ENCODE assay signal across 8 mouse cellular contexts in the genomic region with DNA sequence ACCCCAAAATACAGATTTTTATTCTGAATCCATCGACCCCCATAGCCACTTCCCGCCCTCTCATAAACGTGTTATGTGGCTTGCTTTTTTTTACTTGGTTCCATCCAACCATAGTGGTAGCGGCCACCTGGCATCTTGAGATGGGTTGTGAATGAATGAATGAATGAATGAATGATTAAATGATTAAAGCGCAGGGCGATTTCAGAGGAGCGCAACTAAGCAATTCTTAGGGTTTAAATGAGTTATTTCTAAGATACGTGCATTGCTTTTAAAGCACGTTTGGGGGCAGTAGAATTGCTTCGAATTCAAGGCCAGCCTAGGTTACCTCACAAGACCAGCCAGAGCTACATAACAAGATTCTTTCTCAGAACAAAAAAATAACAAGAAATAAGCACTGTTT. TPM values are rescaled to one million over a fixed set of nuclear protein-coding genes. Genes with fewer than 3 reads are reported as not detected.
DNase-seq lines count a peak whose midpoint lies in the region; ATAC-seq and TF ChIP-seq lines count a peak whose summit lies in the region.

No protein-coding gene starts in this region.

- no peak for TF ChIP-seq POLR2A in cerebellum, adult 2 months (IDR thresholded peaks at IDR 0.05; ENCODE audit: borderline replicate concordance, insufficient read depth, low read length)
- TF ChIP-seq POLR2A in testis, adult 2 months (IDR thresholded peaks at IDR 0.05; ENCODE audit: control insufficient read depth, low read depth, low read length): no peak

- peak overlapping the region; percentile 52 for H3K4me3 ChIP-seq in cerebellum, adult 2 months (replicated peaks; ENCODE audit: insufficient read depth, low read depth, low read length)
- H3K4me3 ChIP-seq in testis, adult 2 months (ENCODE audit: control insufficient read depth, low read depth, low read length): peak overlapping the region; percentile 94
- peak overlapping the region; percentile 62 for H3K4me3 ChIP-seq in forebrain, embryonic 15.5 days
- H3K4me3 ChIP-seq in liver, embryonic 12.5 days: peak overlapping the region; percentile 70
- peak overlapping the region; percentile 44 for H3K4me3 ChIP-seq in stomach, embryonic 14.5 days (ENCODE audit: low read depth, low read length)

- no peaks in the 10 kb centered on the region for H3K36me3 ChIP-seq in testis, adult 2 months (ENCODE audit: control insufficient read depth, insufficient read depth, low read length)
- H3K36me3 ChIP-seq in forebrain, embryonic 15.5 days: peaks cover 12% of the 10 kb centered on the region; the same call in 1 of the 2 replicates
- peaks cover 33% of the 10 kb centered on the region for H3K36me3 ChIP-seq in liver, embryonic 12.5 days
- no peaks in the 10 kb centered on the region for H3K36me3 ChIP-seq in stomach, embryonic 14.5 days (ENCODE audit: control insufficient read depth, insufficient read depth, low read length)

- peak in 1 of 2 experiments; percentile 30 for DNase-seq in cerebellum, adult 2 months
- no peak for DNase-seq in cerebellum, postnatal 25 days
- DNase-seq in testis, postnatal 10 days (ENCODE audit: low spot score): no peak
- no peak for DNase-seq in left cerebral cortex, adult 8-10 months (ENCODE audit: low spot score in 2 of 2)

- 8% methylated on average over 10 of the region's 10 CpGs for WGBS in cerebellum, adult 2 months
- WGBS in forebrain, embryonic 15.5 days: 18% methylated on average over 10 of the region's 10 CpGs
- 7% methylated on average over 10 of the region's 10 CpGs for WGBS in liver, embryonic 12.5 days (ENCODE audit: insufficient replicate concordance)
- 20% methylated on average over 10 of the region's 10 CpGs for WGBS in stomach, embryonic 14.5 days

- no peaks in the 10 kb centered on the region for H3K9me3 ChIP-seq in forebrain, embryonic 15.5 days
- H3K9me3 ChIP-seq in liver, embryonic 12.5 days (replicated peaks): no peaks in the 10 kb centered on the region
- no peaks in the 10 kb centered on the region for H3K9me3 ChIP-seq in stomach, embryonic 14.5 days (ENCODE audit: control insufficient read depth, low read depth, low read length)

- no peaks in the 10 kb centered on the region for H3K27me3 ChIP-seq in cerebellum, adult 2 months (ENCODE audit: control insufficient read depth, insufficient read depth, low read length)
- no peaks in the 10 kb centered on the region for H3K27me3 ChIP-seq in testis, adult 2 months (ENCODE audit: control insufficient read depth, insufficient read depth, low read length)
- no peaks in the 10 kb centered on the region for H3K27me3 ChIP-seq in forebrain, embryonic 15.5 days
- no peaks in the 10 kb centered on the region for H3K27me3 ChIP-seq in liver, embryonic 12.5 days (replicated peaks)
- H3K27me3 ChIP-seq in stomach, embryonic 14.5 days (ENCODE audit: control insufficient read depth, insufficient read depth, low read length): no peaks in the 10 kb centered on the region

- ATAC-seq in forebrain, embryonic 15.5 days (replicated peaks): no peak; the same call in 1 of the 2 replicates
- no peak for ATAC-seq in liver, embryonic 12.5 days
- ATAC-seq in stomach, embryonic 14.5 days (ENCODE audit: insufficient number of reproducible peaks, insufficient read depth, low FRiP score, low read depth): no peak

- H3K4me2 ChIP-seq in forebrain, embryonic 15.5 days (replicated peaks): peak overlapping the region; percentile 42
- H3K4me2 ChIP-seq in liver, embryonic 12.5 days: peak overlapping the region; percentile 64
- peak overlapping the region; percentile 35 for H3K4me2 ChIP-seq in stomach, embryonic 14.5 days (replicated peaks; ENCODE audit: low read depth, low read length)

- peak overlapping the region; percentile 67 for H3K9ac ChIP-seq in forebrain, embryonic 15.5 days (replicated peaks)
- H3K9ac ChIP-seq in liver, embryonic 12.5 days: peak overlapping the region; percentile 84
- peak overlapping the region; percentile 51 for H3K9ac ChIP-seq in stomach, embryonic 14.5 days (replicated peaks; ENCODE audit: low read depth, low read length)

- H3K4me1 ChIP-seq in cerebellum, adult 2 months (ENCODE audit: control insufficient read depth, insufficient read depth, low read length): no peaks in the 10 kb centered on the region
- H3K4me1 ChIP-seq in testis, adult 2 months (ENCODE audit: control insufficient read depth, insufficient read depth, low read length): no peaks in the 10 kb centered on the region
- H3K4me1 ChIP-seq in forebrain, embryonic 15.5 days: peaks cover 8% of the 10 kb centered on the region; the same call in 1 of the 2 replicates
- peaks cover 8% of the 10 kb centered on the region; the same call in 1 of the 2 replicates for H3K4me1 ChIP-seq in liver, embryonic 12.5 days
- H3K4me1 ChIP-seq in stomach, embryonic 14.5 days (ENCODE audit: control insufficient read depth, insufficient read depth, low read length): no peaks in the 10 kb centered on the region

- no peak for TF ChIP-seq CTCF in cerebellum, adult 2 months (IDR thresholded peaks at IDR 0.05; ENCODE audit: borderline replicate concordance, insufficient read depth, low read depth, low read length)
- no peak for TF ChIP-seq CTCF in testis, adult 2 months (IDR thresholded peaks at IDR 0.05; ENCODE audit: control insufficient read depth, insufficient read depth, insufficient replicate concordance, low read depth, low read length)

- H3K27ac ChIP-seq in cerebellum, adult 2 months (ENCODE audit: insufficient read depth, low read length): peak overlapping the region; percentile 72; the same call in 1 of the 2 replicates
- H3K27ac ChIP-seq in testis, adult 2 months (ENCODE audit: control insufficient read depth, insufficient read depth, low read depth, low read length): peak overlapping the region; percentile 96
- H3K27ac ChIP-seq in forebrain, embryonic 15.5 days (replicated peaks): peak overlapping the region; percentile 92
- peak overlapping the region; percentile 86 for H3K27ac ChIP-seq in liver, embryonic 12.5 days
- peak overlapping the region; percentile 66 for H3K27ac ChIP-seq in stomach, embryonic 14.5 days (ENCODE audit: low read length)

RNA-seq across cellular contexts. Expression of gene Cstf2, which starts 0.8 kb away (rescaled TPM):
- 106 and 109 TPM in 2 replicates for polyA plus RNA-seq in cerebellum, adult 2 months (2012; rRNA removed)
- polyA plus RNA-seq in testis, adult 2 months (2012; rRNA removed): 48.5 and 49.4 TPM in 2 replicates
- polyA plus RNA-seq in forebrain, embryonic 15.5 days (2015; fragmentation: Nextera tagmentation; extraction: Ambion mirVana): 56.8 and 62.1 TPM in 2 replicates
- 38.3 and 40.2 TPM in 2 replicates for polyA plus RNA-seq in liver, embryonic 12.5 days (2016; fragmentation: Nextera tagmentation; extraction: Ambion mirVana)
- polyA plus RNA-seq in stomach, embryonic 14.5 days (2014; fragmentation: Nextera tagmentation; extraction: Ambion mirVana): 47.3 and 49.5 TPM in 2 replicates
- total RNA-seq in left cerebral cortex, adult 8-10 months (2022): 100 to 1,000 TPM in 3 of 4 experiments, 10 to 100 TPM in 1; 97.8 to 122 (median 107) TPM

Comparison
In these comparisons a context has a peak if more than half of its experiments do, and no peak if none do; other contexts are left out.
1. H3K4me3 ChIP-seq: peak in every context shown above with its lines; median percentile 94 in testis, adult 2 months; 70 in liver, embryonic 12.5 days; 62 in forebrain, embryonic 15.5 days; 52 in cerebellum, adult 2 months; 44 in stomach, embryonic 14.5 days.